Mouse (Mus musculus) limb, embryonic 12.5 days (tissue): ENCODE measurements around the gene Mrpl18. TPM values are rescaled to one million over a fixed set of nuclear protein-coding genes. Genes with fewer than 3 reads are reported as not detected.

Source experiments
- microRNA-seq: library from miRNA; unstranded; fragments of <30 nt; microRNA quantifications from one replicate; pipeline ENCODE4, GENCODE M21; 2017
- polyA plus RNA-seq: library from polyadenylated mRNA; unstranded; fragments of >200 nt; fragmentation: Nextera tagmentation; extraction: Ambion mirVana; gene quantifications from 2 replicates; pipeline ENCODE4 v1.2.1, GENCODE M21; 2016

The Mrpl18 gene
- polyA plus RNA-seq, 1 experiment from 2014 or later, result 172 TPM

Small RNA genes within 50 kb of the gene (microRNA-seq; reads per million reads assigned to microRNA genes)
- gene Gm24085, result not detected

Other genes with a start within 250 kb of the Mrpl18 start
- gene Slc22a1, start 240.5 kb downstream of the Mrpl18 start, polyA plus RNA-seq, result not detected in 2 replicates
- 43.1 and 48.1 TPM in 2 replicates for gene Igf2r, start 146.7 kb downstream of the Mrpl18 start, polyA plus RNA-seq
- gene Mas1, start 48.2 kb downstream of the Mrpl18 start, polyA plus RNA-seq, result 0.91 and 2.0 TPM in 2 replicates
- 0.18 TPM in 1 of 2 replicates, not detected in the other for gene Mrgprh, start 40.3 kb downstream of the Mrpl18 start, polyA plus RNA-seq
- 2.9 and 3.6 TPM in 2 replicates for gene Pnldc1, start 6.1 kb downstream of the Mrpl18 start, polyA plus RNA-seq
- 497 and 531 TPM in 2 replicates for gene Tcp1, start 644 bp downstream of the Mrpl18 start, polyA plus RNA-seq
- 0.53 and 1.6 TPM in 2 replicates for gene Acat3, start 24.3 kb upstream of the Mrpl18 start, polyA plus RNA-seq
- 285 and 287 TPM in 2 replicates for gene Acat2, start 44.4 kb upstream of the Mrpl18 start, polyA plus RNA-seq
- 131 and 152 TPM in 2 replicates for gene Wtap, start 77.8 kb upstream of the Mrpl18 start, polyA plus RNA-seq
- gene Sod2, start 90.5 kb upstream of the Mrpl18 start, polyA plus RNA-seq, result 94.3 and 95.6 TPM in 2 replicates
- gene Gpr31b, start 136.0 kb upstream of the Mrpl18 start, polyA plus RNA-seq, result not detected in 2 replicates
- gene Tcp10b, start 144.8 kb upstream of the Mrpl18 start, polyA plus RNA-seq, result not detected in 2 replicates
- gene Unc93a, start 215.5 kb upstream of the Mrpl18 start, polyA plus RNA-seq, result not detected in 2 replicates